Mouse (Mus musculus) lung, embryonic 16.5 days (tissue): ENCODE measurements around the gene Larp1. TPM values are rescaled to one million over a fixed set of nuclear protein-coding genes. Genes with fewer than 3 reads are reported as not detected.

Experiments used
- ATAC-seq: fragments of 200-750 bp; cut with Nextera tagmentation; 2 replicates; pipeline ENCODE4 v1.8.0; 2017; ENCODE audit warnings: low read depth, mild to moderate bottlenecking, moderate library complexity
- H3K27ac ChIP-seq: fragments of 300-500 bp; sonication (generic); 2 replicates; pipeline ENCODE4 v1.5.1; 2014; ENCODE audit warnings: mild to moderate bottlenecking, control low read depth, low read length
- H3K27me3 ChIP-seq: fragments of 300-500 bp; sonication (generic); 2 replicates; pipeline ENCODE4 v1.6.1; 2014; ENCODE audit warnings: low read depth, low read length, mixed read lengths; ENCODE audit not compliant: control insufficient read depth, insufficient read depth
- H3K36me3 ChIP-seq: fragments of 300-500 bp; sonication (generic); 2 replicates; pipeline ENCODE4 v1.6.1; 2014; ENCODE audit warnings: low read length; ENCODE audit not compliant: control insufficient read depth, insufficient read depth
- H3K4me1 ChIP-seq: fragments of 300-500 bp; sonication (generic); replicated peaks from 2 replicates; pipeline ENCODE4 v1.6.1; 2014; ENCODE audit warnings: low read length, mixed read lengths; ENCODE audit not compliant: control insufficient read depth, insufficient read depth
- H3K4me2 ChIP-seq: fragments of 300-500 bp; sonication (generic); 2 replicates; pipeline ENCODE4 v1.6.1; 2014; ENCODE audit warnings: low read depth, low read length, control low read depth
- H3K4me3 ChIP-seq: fragments of 300-500 bp; sonication (generic); 2 replicates; pipeline ENCODE4 v1.5.1; 2014; ENCODE audit warnings: mild to moderate bottlenecking, low read length, control low read depth
- H3K9ac ChIP-seq: fragments of 300-500 bp; sonication (generic); 2 replicates; pipeline ENCODE4 v1.6.1; 2014; ENCODE audit warnings: low read length, control low read depth
- H3K9me3 ChIP-seq: fragments of 300-500 bp; sonication (generic); 2 replicates; pipeline ENCODE4 v1.6.1; 2016; ENCODE audit warnings: low read length; ENCODE audit not compliant: control insufficient read depth
- WGBS: fragments of 180-500 bp; shearing (Covaris S2); extraction: QIAGEN DNeasy Blood & Tissue Kit; methylation state at CpG from one replicate; pipeline ENCODE4 v1.1.7; 2014; 5-methylcytosine and 5-hydroxymethylcytosine counted together
- polyA plus RNA-seq: library from polyadenylated mRNA; unstranded; fragments of >200 nt; fragmentation: Nextera tagmentation; extraction: Ambion mirVana; gene quantifications from 2 replicates; pipeline ENCODE4 v1.2.1, GENCODE M21; 2015

Gene Larp1
- polyA plus RNA-seq, 1 experiment from 2014 or later: 16.3 TPM

DNA sequence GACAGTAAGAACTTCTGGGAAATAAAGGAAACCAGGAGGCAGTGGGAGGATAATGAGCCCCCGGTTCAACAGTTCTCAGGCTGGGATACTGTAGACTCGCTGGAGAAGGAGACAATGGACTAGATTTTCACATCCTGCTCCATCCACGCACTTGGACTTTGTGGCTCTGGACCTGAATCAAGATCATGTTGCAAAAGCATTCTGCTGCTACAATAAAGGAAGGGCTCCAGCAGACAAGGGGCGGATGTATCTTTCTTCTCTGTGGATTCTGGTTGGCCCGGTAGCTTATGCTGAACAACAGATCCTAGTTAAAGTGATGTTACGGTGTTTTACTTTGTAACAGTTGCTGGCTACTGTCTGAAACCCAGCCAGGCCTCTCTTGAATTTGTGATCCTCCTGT, 22.4 kb upstream of the Larp1 start:
- no peak overlapping the region for H3K4me3 ChIP-seq

DNA sequence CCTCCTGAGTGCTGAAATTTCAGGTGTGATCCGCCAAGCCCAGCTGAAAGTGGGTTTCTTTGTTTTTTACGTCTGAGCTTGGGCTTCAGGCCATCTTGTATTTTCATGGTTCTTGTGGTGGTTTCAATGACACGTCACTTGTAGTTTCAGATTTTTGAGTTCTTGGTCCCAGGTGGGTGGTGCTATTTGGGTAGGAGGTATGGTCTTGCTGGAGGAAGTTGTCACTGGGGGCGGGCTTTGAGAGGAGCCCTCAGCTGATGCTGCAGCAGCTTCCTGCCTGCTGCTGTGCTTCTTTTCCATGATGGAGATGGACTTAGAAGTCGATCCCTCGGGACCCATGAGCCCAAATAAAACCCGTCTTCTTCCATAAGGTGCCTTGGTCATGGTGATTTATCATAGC, 22.0 kb upstream of the Larp1 start:
- no peak for ATAC-seq
- Histone ChIP-seq H3K4me3 (no peak overlapping the region), H3K4me1 (peaks cover 15% of the 10 kb centered on the region), H3K27me3 (no peaks in the 10 kb centered on the region), H3K9ac (no peak overlapping the region), H3K4me2 (no peak overlapping the region), H3K9me3 (no peaks in the 10 kb centered on the region), H3K27ac (no peak overlapping the region), H3K36me3 (no peaks in the 10 kb centered on the region)
- WGBS: 94% methylated on average over 7 of the region's 7 CpGs

More for the DNA sequence above, 22.4 kb upstream of the Larp1 start:
- H3K27me3 ChIP-seq: no peaks in the 10 kb centered on the region
- no peak overlapping the region for H3K27ac ChIP-seq
- no peaks in the 10 kb centered on the region for H3K36me3 ChIP-seq
- H3K9ac ChIP-seq: no peak overlapping the region
- H3K4me2 ChIP-seq: no peak overlapping the region
- ATAC-seq: no peak
- H3K4me1 ChIP-seq: peaks cover 15% of the 10 kb centered on the region
- H3K9me3 ChIP-seq: no peaks in the 10 kb centered on the region
- 85% methylated on average over 6 of the region's 6 CpGs for WGBS

DNA sequence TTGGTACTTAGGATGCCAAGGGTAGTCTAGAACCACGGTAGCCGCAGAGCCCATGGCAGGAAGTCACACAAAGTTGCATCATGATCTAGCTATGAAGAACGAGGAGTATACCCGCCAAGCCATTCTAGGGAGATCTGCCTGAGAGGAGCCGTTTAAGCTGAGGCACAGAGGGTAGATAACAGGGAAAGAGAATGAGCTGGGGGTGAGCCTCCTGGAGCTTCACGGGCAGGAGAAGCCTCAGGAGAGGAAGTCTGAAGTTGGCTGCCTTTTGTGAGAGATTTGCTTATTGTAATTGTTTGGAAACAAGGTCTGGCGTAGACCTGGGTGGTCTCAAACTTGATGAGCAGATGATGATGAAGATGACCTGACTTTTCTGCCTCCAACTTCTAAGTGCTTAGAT, 10.7 kb upstream of the Larp1 start:
- Histone ChIP-seq H3K4me3 (no peak overlapping the region), H3K9me3 (no peaks in the 10 kb centered on the region), H3K27ac (no peak overlapping the region), H3K4me2 (no peak overlapping the region), H3K27me3 (no peaks in the 10 kb centered on the region), H3K4me1 (no peaks in the 10 kb centered on the region), H3K9ac (no peak overlapping the region), H3K36me3 (no peaks in the 10 kb centered on the region)
- WGBS: 70% methylated on average over 7 of the region's 7 CpGs
- no peak for ATAC-seq

DNA sequence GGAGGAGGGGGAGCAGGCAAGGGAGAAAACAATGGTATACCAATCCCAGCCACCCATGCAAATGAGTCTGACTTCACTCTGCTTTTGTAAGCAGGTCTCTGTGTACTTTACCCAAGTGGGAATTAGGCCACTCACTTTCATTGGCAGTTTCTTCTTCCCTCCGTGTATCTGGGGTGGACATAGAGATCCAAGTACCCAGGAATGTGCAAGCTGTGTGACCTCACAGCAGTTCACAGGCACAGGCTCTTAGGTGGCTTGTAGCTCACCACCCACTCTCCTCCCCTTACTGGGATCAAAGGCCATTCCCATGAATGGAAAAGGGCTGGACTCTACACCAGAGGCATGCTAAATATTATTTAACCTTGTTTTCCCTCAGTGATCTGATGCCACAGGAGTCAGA, 10.0 kb upstream of the Larp1 start:
- Histone ChIP-seq H3K9ac (no peak overlapping the region), H3K9me3 (no peaks in the 10 kb centered on the region), H3K36me3 (no peaks in the 10 kb centered on the region), H3K4me1 (no peaks in the 10 kb centered on the region), H3K27me3 (no peaks in the 10 kb centered on the region), H3K4me3 (no peak overlapping the region), H3K4me2 (no peak overlapping the region), H3K27ac (no peak overlapping the region)
- WGBS: 17% methylated on average over 1 of the region's 1 CpGs
- ATAC-seq: no peak

DNA sequence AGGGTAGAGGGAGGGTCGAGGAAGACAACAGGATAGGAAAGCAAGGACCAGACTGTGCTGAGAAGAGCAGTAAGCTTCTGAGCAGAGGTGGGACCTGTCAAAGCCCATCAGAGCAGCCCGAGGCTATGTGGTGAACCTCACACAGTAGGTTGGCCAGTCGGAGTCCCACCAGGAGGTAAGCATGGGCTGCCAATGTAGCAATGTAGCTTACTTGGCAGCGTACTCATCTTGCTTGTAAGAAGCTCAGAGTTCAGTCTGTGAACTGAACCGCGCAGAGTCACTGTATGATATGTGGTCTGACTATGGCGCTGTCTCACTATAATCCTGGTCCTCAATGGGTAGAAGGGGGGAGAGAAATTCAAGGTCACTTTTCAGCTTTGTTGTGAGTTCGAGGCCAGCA, 5.7 kb upstream of the Larp1 start:
- Histone ChIP-seq H3K4me2 (no peak overlapping the region), H3K9ac (no peak overlapping the region), H3K27me3 (no peaks in the 10 kb centered on the region), H3K4me1 (peaks cover 4% of the 10 kb centered on the region; the same call in 1 of the 2 replicates), H3K27ac (no peak overlapping the region), H3K36me3 (no peaks in the 10 kb centered on the region), H3K9me3 (no peaks in the 10 kb centered on the region), H3K4me3 (no peak overlapping the region)
- no peak for ATAC-seq
- WGBS: 78% methylated on average over 8 of the region's 8 CpGs

DNA sequence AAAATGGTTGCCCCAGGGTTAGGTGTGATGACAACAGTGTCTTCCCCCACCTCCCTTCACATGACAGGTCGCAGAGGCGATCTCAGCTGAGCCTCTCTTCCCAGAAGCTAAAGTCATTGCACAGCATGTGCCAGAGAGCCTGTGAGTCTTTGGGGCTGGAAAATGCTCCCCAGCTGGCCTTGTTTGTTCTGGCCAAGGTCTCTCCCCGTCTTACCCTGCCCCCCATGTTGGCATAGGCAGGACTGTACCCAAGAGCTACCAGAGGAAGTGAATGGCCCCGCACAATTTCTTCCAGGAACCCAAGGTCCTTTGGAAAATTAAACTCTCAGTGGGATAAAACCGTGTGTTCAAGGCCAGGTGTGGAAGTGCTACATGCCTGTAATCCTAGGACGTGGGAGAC, 5.1 kb upstream of the Larp1 start:
- H3K4me3 ChIP-seq: no peak overlapping the region
- no peaks in the 10 kb centered on the region for H3K36me3 ChIP-seq
- no peak for ATAC-seq
- peaks cover 6% of the 10 kb centered on the region; the same call in 1 of the 2 replicates for H3K4me1 ChIP-seq
- 62% methylated on average over 6 of the region's 6 CpGs for WGBS
- no peaks in the 10 kb centered on the region for H3K27me3 ChIP-seq
- H3K9me3 ChIP-seq: no peaks in the 10 kb centered on the region
- H3K4me2 ChIP-seq: no peak overlapping the region
- no peak overlapping the region for H3K27ac ChIP-seq
- H3K9ac ChIP-seq: no peak overlapping the region

DNA sequence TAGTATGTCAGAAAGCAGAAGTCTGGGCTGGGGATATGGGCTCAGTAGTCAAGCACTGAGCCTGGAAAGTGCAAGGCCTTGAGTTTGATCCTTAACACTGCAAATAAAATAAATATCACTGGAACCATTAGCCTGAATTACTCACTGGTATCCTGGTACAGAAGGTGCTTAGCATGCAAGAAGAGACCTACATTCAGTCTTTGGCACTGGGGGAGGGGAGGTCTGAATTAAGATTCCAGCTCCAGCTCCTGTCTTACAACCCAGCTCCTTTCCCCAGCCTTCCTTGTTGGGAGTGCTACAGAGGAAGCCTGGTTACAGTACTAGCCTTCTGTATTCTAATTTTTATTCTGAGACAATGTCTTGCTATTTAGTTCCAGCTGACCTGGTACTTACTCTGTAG, 3.8 kb upstream of the Larp1 start:
- no peaks in the 10 kb centered on the region for H3K27me3 ChIP-seq
- H3K9ac ChIP-seq: no peak overlapping the region
- no peak overlapping the region for H3K4me3 ChIP-seq
- no peak overlapping the region for H3K27ac ChIP-seq
- H3K4me2 ChIP-seq: no peak overlapping the region
- H3K9me3 ChIP-seq: no peaks in the 10 kb centered on the region
- no peak for ATAC-seq
- no peaks in the 10 kb centered on the region for H3K36me3 ChIP-seq
- peaks cover 6% of the 10 kb centered on the region; the same call in 1 of the 2 replicates for H3K4me1 ChIP-seq

DNA sequence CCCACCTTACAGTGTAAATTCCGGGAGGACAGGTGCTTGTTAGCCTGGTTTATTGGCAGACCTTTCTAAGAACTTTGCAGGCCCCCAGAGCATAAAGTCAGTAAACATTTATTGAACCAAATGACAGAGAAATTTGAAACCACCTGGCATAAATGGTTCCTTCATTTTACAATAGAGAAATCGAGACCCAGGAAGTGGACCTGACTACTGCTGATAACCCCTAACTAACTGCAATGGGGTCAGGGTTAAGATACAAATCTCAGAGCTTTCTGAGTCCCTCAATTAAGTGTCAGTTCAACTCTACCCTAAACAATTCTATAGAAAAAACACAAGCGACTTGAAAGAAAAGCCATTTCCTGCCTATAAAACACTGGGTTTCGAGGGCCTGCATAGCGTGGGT, 851 bp upstream of the Larp1 start:
- peak overlapping the region; percentile 95 for H3K4me3 ChIP-seq
- peaks cover 21% of the 10 kb centered on the region for H3K4me1 ChIP-seq
- peak overlapping the region; percentile 74 for H3K9ac ChIP-seq
- WGBS: 8% methylated on average over 5 of the region's 5 CpGs
- H3K4me2 ChIP-seq: peak overlapping the region; percentile 91
- no peaks in the 10 kb centered on the region for H3K36me3 ChIP-seq
- no peak for ATAC-seq
- H3K27ac ChIP-seq: peak overlapping the region; percentile 77
- no peaks in the 10 kb centered on the region for H3K27me3 ChIP-seq
- H3K9me3 ChIP-seq: no peaks in the 10 kb centered on the region

DNA sequence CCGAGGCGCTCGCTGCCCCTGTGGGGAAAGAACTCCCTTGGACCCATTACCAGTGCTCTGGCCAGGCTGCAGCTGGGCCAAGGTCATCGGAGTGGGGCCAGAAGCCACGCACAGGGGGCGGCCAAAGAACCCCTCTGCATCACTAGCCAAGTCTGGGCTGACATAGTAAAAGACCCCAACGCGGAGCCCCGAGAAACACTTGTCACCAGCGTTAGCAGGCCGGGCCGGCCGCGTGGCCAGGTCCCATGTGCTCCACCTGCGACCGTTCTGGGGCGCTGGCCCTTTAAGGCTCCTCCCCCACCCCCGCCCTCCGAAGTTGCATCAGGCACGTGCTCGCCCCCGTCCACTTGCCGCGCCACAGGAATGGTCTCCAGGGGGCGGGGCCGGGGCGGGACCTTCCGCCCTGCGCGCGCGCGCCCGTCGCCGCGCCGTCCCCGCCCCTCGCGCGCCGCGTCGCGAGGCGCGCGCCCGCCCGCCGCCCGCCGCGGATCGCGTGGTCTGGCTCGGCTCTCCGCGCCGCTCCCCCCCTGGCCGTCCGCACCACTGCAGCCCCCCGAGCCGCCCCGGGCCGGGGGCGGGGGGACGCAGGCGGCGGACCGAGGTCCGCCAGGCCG, 320 bp upstream of the Larp1 start:
- peak; percentile 95 for ATAC-seq
- Histone ChIP-seq H3K27ac (peak overlapping the region; percentile 88), H3K36me3 (no peaks in the 10 kb centered on the region), H3K4me1 (peaks cover 21% of the 10 kb centered on the region), H3K4me3 (peak overlapping the region; percentile 95), H3K4me2 (peak overlapping the region; percentile 91), H3K27me3 (no peaks in the 10 kb centered on the region), H3K9me3 (no peaks in the 10 kb centered on the region), H3K9ac (peak overlapping the region; percentile 93)
- 0% methylated on average over 29 of the region's 74 CpGs for WGBS
